Mouse (Mus musculus) spleen, postnatal 0 days (tissue): ENCODE measurements around the gene Synpr. TPM values are rescaled to one million over a fixed set of nuclear protein-coding genes. Genes with fewer than 3 reads are reported as not detected.

ENCODE experiments used
- polyA plus RNA-seq: library from polyadenylated mRNA; unstranded; fragments of >200 nt; fragmentation: Nextera tagmentation; extraction: Ambion mirVana; gene quantifications from 2 replicates; pipeline ENCODE4 v1.2.1, GENCODE M21; 2015

Gene Synpr
- polyA plus RNA-seq = 0.18 and 0.34 TPM in 2 replicates

GRCm38 (mm10) chr14:13284091-13284844 lies at the start of gene Synpr:
Synpr (plus strand) TSS chr14:13284780.

